8 mouse cellular contexts compared by ENCODE assay signal in the genomic region with DNA sequence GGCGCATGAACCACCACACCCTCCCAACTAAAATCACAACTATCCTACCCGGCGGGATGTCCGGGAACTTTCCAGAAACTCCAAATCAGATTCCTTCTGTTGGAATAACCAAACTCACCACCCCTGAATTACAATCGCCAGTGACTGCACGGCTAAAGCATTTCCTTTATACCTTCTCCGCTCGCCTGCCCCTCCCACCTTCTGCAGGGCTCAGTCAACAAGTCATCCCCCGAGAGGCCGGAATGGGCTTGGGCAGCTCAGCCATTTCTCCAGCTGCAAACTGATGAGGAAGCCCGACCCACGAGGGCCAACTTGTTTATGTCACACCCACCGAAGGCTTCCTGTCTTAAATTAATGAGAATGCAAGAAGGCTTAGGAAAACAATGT.
DNase-seq lines count a peak whose midpoint lies in the region; ATAC-seq and TF ChIP-seq lines count a peak whose summit lies in the region.

No protein-coding gene starts in this region.

- intact Hi-C loops in gastrocnemius, adult 2 months (cut with DNase I): no loop called here

- no peak for TF ChIP-seq POLR2A in liver, adult 2 months (IDR thresholded peaks at IDR 0.05; ENCODE audit: extremely low read depth, insufficient read depth, low read length)

- no peak; the same call in 1 of the 2 replicates for ATAC-seq in hindbrain, embryonic 14.5 days (ENCODE audit: low FRiP score)
- no peak for ATAC-seq in midbrain, embryonic 16.5 days
- ATAC-seq in megakaryocyte-erythroid progenitor cell, adult 5-6 weeks (replicated peaks; ENCODE audit: low FRiP score, low TSS enrichment, poor library complexity, severe bottlenecking): no peak

- 0 out of 2 replicates have a peak, but pooled peaks cover 8% of the 10 kb centered on the region for H3K27me3 ChIP-seq in hindbrain, embryonic 14.5 days (ENCODE audit: control insufficient read depth, insufficient read depth, low read length)
- 0 out of 2 replicates have a peak, but pooled peaks cover 2% of the 10 kb centered on the region for H3K27me3 ChIP-seq in liver, adult 2 months (ENCODE audit: control insufficient read depth, insufficient read depth, low read length)
- no peaks in the 10 kb centered on the region for H3K27me3 ChIP-seq in midbrain, embryonic 16.5 days (ENCODE audit: control insufficient read depth, insufficient read depth, low read depth, low read length)

- no peaks in the 10 kb centered on the region for H3K79me2 ChIP-seq in liver, adult 2 months (ENCODE audit: control insufficient read depth, insufficient read depth, low read length)

- WGBS in hindbrain, embryonic 14.5 days: under 1% methylated on average over 13 of the region's 13 CpGs
- WGBS in liver, adult 2 months: 6% methylated on average over 13 of the region's 13 CpGs
- WGBS in midbrain, embryonic 16.5 days: 2% methylated on average over 13 of the region's 13 CpGs

- peak overlapping the region; percentile 94 for H3K27ac ChIP-seq in gastrocnemius, adult 2 months
- no peak overlapping the region for H3K27ac ChIP-seq in hindbrain, embryonic 14.5 days
- no peak overlapping the region for H3K27ac ChIP-seq in liver, adult 2 months (replicated peaks; ENCODE audit: insufficient read depth, low read depth, low read length)
- no peak overlapping the region for H3K27ac ChIP-seq in midbrain, embryonic 16.5 days (ENCODE audit: low read length)

- peak overlapping the region; percentile 98 for H3K4me2 ChIP-seq in hindbrain, embryonic 14.5 days (replicated peaks)
- peak overlapping the region; percentile 91 for H3K4me2 ChIP-seq in midbrain, embryonic 16.5 days (ENCODE audit: low read length)

- H3K9me3 ChIP-seq in hindbrain, embryonic 14.5 days (ENCODE audit: control insufficient read depth, low read length): no peaks in the 10 kb centered on the region
- H3K9me3 ChIP-seq in midbrain, embryonic 16.5 days (replicated peaks; ENCODE audit: control insufficient read depth, low read length, poor library complexity, severe bottlenecking): no peaks in the 10 kb centered on the region

- peak; percentile 5; the same call in 1 of the 2 replicates for TF ChIP-seq CTCF in gastrocnemius, adult 2 months (IDR thresholded peaks at IDR 0.05)
- no peak for TF ChIP-seq CTCF in liver, adult 2 months (IDR thresholded peaks at IDR 0.05; ENCODE audit: low read depth, low read length)

- peaks cover 19% of the 10 kb centered on the region for H3K4me1 ChIP-seq in hindbrain, embryonic 14.5 days (replicated peaks; ENCODE audit: control insufficient read depth, insufficient read depth, low read length)
- no peaks in the 10 kb centered on the region for H3K4me1 ChIP-seq in liver, adult 2 months (ENCODE audit: control insufficient read depth, insufficient read depth, low read length)
- H3K4me1 ChIP-seq in midbrain, embryonic 16.5 days (ENCODE audit: control insufficient read depth, insufficient read depth, low read length): peaks cover 14% of the 10 kb centered on the region

- H3K9ac ChIP-seq in hindbrain, embryonic 14.5 days: peak overlapping the region; percentile 65; the same call in 1 of the 2 replicates
- no peak overlapping the region for H3K9ac ChIP-seq in liver, adult 2 months (ENCODE audit: low read depth, low read length)
- H3K9ac ChIP-seq in midbrain, embryonic 16.5 days (ENCODE audit: low read depth, low read length): peak overlapping the region; percentile 65; the same call in 1 of the 2 replicates

- H3K4me3 ChIP-seq in gastrocnemius, adult 2 months: peak overlapping the region; percentile 77
- H3K4me3 ChIP-seq in hindbrain, embryonic 14.5 days (replicated peaks; ENCODE audit: low read length): peak overlapping the region; percentile 42
- H3K4me3 ChIP-seq in liver, adult 2 months (ENCODE audit: insufficient read depth, low read depth, low read length): peak overlapping the region; percentile 11; the same call in 1 of the 2 replicates
- H3K4me3 ChIP-seq in midbrain, embryonic 16.5 days (ENCODE audit: low read depth, low read length): peak overlapping the region; percentile 46

- no peaks in the 10 kb centered on the region for H3K36me3 ChIP-seq in hindbrain, embryonic 14.5 days (replicated peaks; ENCODE audit: control insufficient read depth, insufficient read depth)
- H3K36me3 ChIP-seq in liver, adult 2 months (ENCODE audit: control insufficient read depth, insufficient read depth, low read length): no peaks in the 10 kb centered on the region
- no peaks in the 10 kb centered on the region for H3K36me3 ChIP-seq in midbrain, embryonic 16.5 days (ENCODE audit: control insufficient read depth, insufficient read depth, low read length)

- peak; percentile 17 to 32 for DNase-seq in B cell, adult 2 months
- peak; percentile 48 to 53 for DNase-seq in adrenal gland, postnatal 36 days
- peak; percentile 86 for DNase-seq in gastrocnemius, adult 2 months
- no peak for DNase-seq in hindbrain, embryonic 14.5 days (ENCODE audit: low spot score)
- no peak for DNase-seq in liver, adult 2 months (ENCODE audit: extremely low read depth, low read depth, low spot score)
- peak; percentile 32 for DNase-seq in yolk sac, embryonic 10.5 days (ENCODE audit: low spot score)

Comparison
In these comparisons a context has a peak if more than half of its experiments do, and no peak if none do; other contexts are left out.
1. DNase-seq: peak in B cell, adult 2 months (2 of 2), adrenal gland, postnatal 36 days (2 of 2), gastrocnemius, adult 2 months (single experiment) and yolk sac, embryonic 10.5 days (single experiment); none in hindbrain, embryonic 14.5 days (single experiment) and liver, adult 2 months (single experiment).
2. H3K4me3 ChIP-seq: peak in every context shown above with its lines; median percentile 77 in gastrocnemius, adult 2 months; 46 in midbrain, embryonic 16.5 days; 42 in hindbrain, embryonic 14.5 days; 11 in liver, adult 2 months.